Mouse (Mus musculus): ENCODE data around the gene C7. TPM values are rescaled to one million over a fixed set of nuclear protein-coding genes. Genes with fewer than 3 reads are reported as not detected.
"Not testable (repeated sequence)": the region's sequence is repeated elsewhere in the genome, so short reads cannot be mapped to it uniquely, and the experiment has no call there.

C7 gene
- polyA plus RNA-seq, 1 experiment from 2014 or later, result 0.07 TPM

- Histone ChIP-seq H3K27me3 (replicated peaks) (no peaks in the 10 kb centered on the region), H3K9ac (no peak overlapping the region), H3K4me2 (no peak overlapping the region), H3K36me3 (no peaks in the 10 kb centered on the region), H3K27ac (replicated peaks) (no peak overlapping the region), H3K9me3 (no peaks in the 10 kb centered on the region), H3K4me1 (no peaks in the 10 kb centered on the region), H3K4me3 (no peak overlapping the region)
- no peak for ATAC-seq (ENCODE audit: extremely low read depth, insufficient number of reproducible peaks, low FRiP score, low TSS enrichment)
- 8% methylated on average over 2 of the region's 2 CpGs for WGBS
Measured at GRCm38 (mm10) chr15:5086162-5086561, 22.6 kb upstream of the C7 start.

- Histone ChIP-seq H3K36me3 (no peaks in the 10 kb centered on the region), H3K27me3 (replicated peaks) (no peaks in the 10 kb centered on the region), H3K27ac (replicated peaks) (no peak overlapping the region), H3K4me2 (no peak overlapping the region), H3K4me3 (no peak overlapping the region), H3K4me1 (no peaks in the 10 kb centered on the region), H3K9me3 (no peaks in the 10 kb centered on the region), H3K9ac (no peak overlapping the region)
- no peak for ATAC-seq (ENCODE audit: extremely low read depth, insufficient number of reproducible peaks, low FRiP score, low TSS enrichment)
- 54% methylated on average over 1 of the region's 1 CpGs for WGBS
Measured at GRCm38 (mm10) chr15:5081235-5081634, 17.7 kb upstream of the C7 start.

- no peaks in the 10 kb centered on the region for H3K36me3 ChIP-seq
- H3K27ac ChIP-seq (replicated peaks), result no peak overlapping the region
- no peaks in the 10 kb centered on the region for H3K27me3 ChIP-seq (replicated peaks)
- peak overlapping the region; percentile 49 for H3K4me2 ChIP-seq
- peak overlapping the region; percentile 13; the same call in 1 of the 2 replicates for H3K4me3 ChIP-seq
- WGBS, result 26% methylated on average over 15 of the region's 15 CpGs
- no peak overlapping the region for H3K9ac ChIP-seq
- H3K9me3 ChIP-seq, result no peaks in the 10 kb centered on the region; the same call in 1 of the 2 replicates
- peaks cover 6% of the 10 kb centered on the region; the same call in 1 of the 2 replicates for H3K4me1 ChIP-seq
- no peak for ATAC-seq (ENCODE audit: extremely low read depth, insufficient number of reproducible peaks, low FRiP score, low TSS enrichment)
Measured at GRCm38 (mm10) chr15:5068801-5069518, 5.4 kb upstream of the C7 start.

GRCm38 (mm10) chr15:5045560-5046284 lies 17.8 kb downstream of the C7 start:
- H3K27me3 ChIP-seq (replicated peaks), result no peaks in the 10 kb centered on the region
- ATAC-seq (ENCODE audit: extremely low read depth, insufficient number of reproducible peaks, low FRiP score, low TSS enrichment), result no peak
- 31% methylated on average over 11 of the region's 11 CpGs for WGBS
- peaks cover 3% of the 10 kb centered on the region; the same call in 1 of the 2 replicates for H3K4me1 ChIP-seq
- H3K27ac ChIP-seq (replicated peaks), result no peak overlapping the region
- H3K9ac ChIP-seq, result no peak overlapping the region
- H3K4me2 ChIP-seq, result peak overlapping the region; percentile 33
- 0 out of 2 replicates have a peak overlapping the region, but pooled peaks have one; percentile 1 for H3K4me3 ChIP-seq
- H3K36me3 ChIP-seq, result no peaks in the 10 kb centered on the region
- no peaks in the 10 kb centered on the region for H3K9me3 ChIP-seq

GRCm38 (mm10) chr15:5029256-5029655 lies 34.3 kb downstream of the C7 start:
- Histone ChIP-seq H3K27me3 (replicated peaks) (no peaks in the 10 kb centered on the region), H3K36me3 (no peaks in the 10 kb centered on the region), H3K4me3 (no peak overlapping the region), H3K4me1 (no peaks in the 10 kb centered on the region), H3K9ac (no peak overlapping the region), H3K9me3 (0 out of 2 replicates have a peak, but pooled peaks cover 3% of the 10 kb centered on the region), H3K4me2 (no peak overlapping the region), H3K27ac (replicated peaks) (no peak overlapping the region)
- ATAC-seq (ENCODE audit: extremely low read depth, insufficient number of reproducible peaks, low FRiP score, low TSS enrichment), result no peak
- 80% methylated on average over 4 of the region's 4 CpGs for WGBS

- not testable (repeated sequence) for ATAC-seq (ENCODE audit: extremely low read depth, insufficient number of reproducible peaks, low FRiP score, low TSS enrichment)
- 89% methylated on average over 14 of the region's 14 CpGs for WGBS
Measured at GRCm38 (mm10) chr15:5023479-5024265, 39.9 kb downstream of the C7 start.

GRCm38 (mm10) chr15:5009644-5010107 lies 53.9 kb downstream of the C7 start:
- Histone ChIP-seq H3K9me3 (no peaks in the 10 kb centered on the region), H3K27me3 (replicated peaks) (no peaks in the 10 kb centered on the region), H3K36me3 (no peaks in the 10 kb centered on the region), H3K27ac (replicated peaks) (no peak overlapping the region), H3K4me3 (no peak overlapping the region), H3K4me1 (no peaks in the 10 kb centered on the region), H3K4me2 (peak overlapping the region; percentile 34; the same call in 1 of the 2 replicates), H3K9ac (no peak overlapping the region)
- ATAC-seq (ENCODE audit: extremely low read depth, insufficient number of reproducible peaks, low FRiP score, low TSS enrichment), result no peak
- WGBS, result 61% methylated on average over 11 of the region's 11 CpGs

More at GRCm38 (mm10) chr15:5023479-5024265, 39.9 kb downstream of the C7 start:
- H3K4me1 ChIP-seq; H3K27me3 ChIP-seq (replicated peaks); H3K36me3 ChIP-seq; H3K9me3 ChIP-seq; H3K4me3 ChIP-seq; H3K4me2 ChIP-seq; H3K9ac ChIP-seq; H3K27ac ChIP-seq (replicated peaks): not testable (repeated sequence)

GRCm38 (mm10) chr15:5003503-5004196 lies 59.9 kb downstream of the C7 start:
- Histone ChIP-seq H3K27ac (replicated peaks) (no peak overlapping the region), H3K36me3 (no peaks in the 10 kb centered on the region), H3K4me2 (no peak overlapping the region), H3K4me1 (no peaks in the 10 kb centered on the region), H3K9me3 (no peaks in the 10 kb centered on the region), H3K27me3 (replicated peaks) (no peaks in the 10 kb centered on the region), H3K9ac (no peak overlapping the region), H3K4me3 (no peak overlapping the region)
- WGBS, result 66% methylated on average over 6 of the region's 6 CpGs
- no peak for ATAC-seq (ENCODE audit: extremely low read depth, insufficient number of reproducible peaks, low FRiP score, low TSS enrichment)

GRCm38 (mm10) chr15:5002903-5003302 lies 60.6 kb downstream of the C7 start:
- 13% methylated on average over 2 of the region's 2 CpGs for WGBS
- no peak overlapping the region for H3K9ac ChIP-seq
- no peaks in the 10 kb centered on the region for H3K4me1 ChIP-seq
- H3K4me3 ChIP-seq, result no peak overlapping the region
- H3K27me3 ChIP-seq (replicated peaks), result no peaks in the 10 kb centered on the region
- no peaks in the 10 kb centered on the region for H3K36me3 ChIP-seq
- H3K4me2 ChIP-seq, result no peak overlapping the region
- H3K9me3 ChIP-seq, result no peaks in the 10 kb centered on the region
- H3K27ac ChIP-seq (replicated peaks), result no peak overlapping the region
- no peak for ATAC-seq (ENCODE audit: extremely low read depth, insufficient number of reproducible peaks, low FRiP score, low TSS enrichment)

GRCm38 (mm10) chr15:4973355-4973754 lies 90.2 kb downstream of the C7 start:
- no peak for ATAC-seq (ENCODE audit: extremely low read depth, insufficient number of reproducible peaks, low FRiP score, low TSS enrichment)
- 86% methylated on average over 1 of the region's 1 CpGs for WGBS

More at GRCm38 (mm10) chr15:4973355-4973754, 90.2 kb downstream of the C7 start:
- Histone ChIP-seq H3K9me3 (no peaks in the 10 kb centered on the region), H3K27ac (replicated peaks) (no peak overlapping the region), H3K4me2 (no peak overlapping the region), H3K36me3 (no peaks in the 10 kb centered on the region), H3K27me3 (replicated peaks) (no peaks in the 10 kb centered on the region), H3K4me3 (no peak overlapping the region), H3K9ac (no peak overlapping the region), H3K4me1 (no peaks in the 10 kb centered on the region)

Data from heart, embryonic 13.5 days (tissue).